Mouse (Mus musculus): ENCODE data around the gene Tiam2. TPM values are rescaled to one million over a fixed set of nuclear protein-coding genes. Genes with fewer than 3 reads are reported as not detected.

The Tiam2 gene
- polyA plus RNA-seq (2015; fragmentation: Nextera tagmentation; extraction: Ambion mirVana): 3.4 and 3.8 TPM in 2 replicates

- Histone ChIP-seq H3K27me3 (replicated peaks) (no peaks in the 10 kb centered on the region; the same call in 1 of the 2 replicates), H3K4me3 (replicated peaks) (peak within 1 kb of the TSS; percentile 57), H3K9me3 (no peaks in the 10 kb centered on the region), H3K9ac (peak within 1 kb of the TSS; percentile 51), H3K36me3 (no peaks in the 10 kb centered on the region), H3K4me1 (replicated peaks) (peaks cover 2% of the 10 kb centered on the region; the same call in 1 of the 2 replicates), H3K27ac (no peak within 1 kb of the TSS), H3K4me2 (replicated peaks) (peak within 1 kb of the TSS; percentile 93)
- peak; percentile 93 for ATAC-seq
- under 1% methylated on average over 50 of the region's 55 CpGs for WGBS
Measured at GRCm38 (mm10) chr17:3326148-3326902, at the start of gene Tiam2. Tiam2 (plus strand) TSS chr17:3326573.

GRCm38 (mm10) chr17:3280321-3280720 lies 46.1 kb upstream of the Tiam2 start:
- H3K4me3 ChIP-seq (replicated peaks): no peak overlapping the region
- no peak overlapping the region for H3K27ac ChIP-seq
- H3K27me3 ChIP-seq (replicated peaks): no peaks in the 10 kb centered on the region
- H3K9me3 ChIP-seq: no peaks in the 10 kb centered on the region
- H3K4me1 ChIP-seq (replicated peaks): peaks cover 7% of the 10 kb centered on the region
- H3K4me2 ChIP-seq (replicated peaks): no peak overlapping the region
- H3K9ac ChIP-seq: no peak overlapping the region
- WGBS: 77% methylated on average over 2 of the region's 2 CpGs
- H3K36me3 ChIP-seq: no peaks in the 10 kb centered on the region
- ATAC-seq: no peak

GRCm38 (mm10) chr17:3281939-3282338 lies 44.4 kb upstream of the Tiam2 start:
- WGBS: 58% methylated on average over 5 of the region's 5 CpGs
- no peak overlapping the region for H3K27ac ChIP-seq
- no peak overlapping the region for H3K4me2 ChIP-seq (replicated peaks)
- no peak overlapping the region for H3K4me3 ChIP-seq (replicated peaks)
- H3K9me3 ChIP-seq: no peaks in the 10 kb centered on the region
- H3K27me3 ChIP-seq (replicated peaks): no peaks in the 10 kb centered on the region
- ATAC-seq: no peak
- no peaks in the 10 kb centered on the region for H3K36me3 ChIP-seq
- H3K4me1 ChIP-seq (replicated peaks): peaks cover 8% of the 10 kb centered on the region
- H3K9ac ChIP-seq: no peak overlapping the region

- Histone ChIP-seq H3K4me1 (replicated peaks) (peaks cover 8% of the 10 kb centered on the region), H3K27ac (no peak overlapping the region; the same call in 1 of the 2 replicates), H3K9me3 (no peaks in the 10 kb centered on the region), H3K36me3 (no peaks in the 10 kb centered on the region), H3K4me2 (replicated peaks) (no peak overlapping the region), H3K27me3 (replicated peaks) (no peaks in the 10 kb centered on the region), H3K9ac (no peak overlapping the region), H3K4me3 (replicated peaks) (no peak overlapping the region)
- no peak for ATAC-seq
- WGBS: 36% methylated on average over 8 of the region's 8 CpGs
Measured at GRCm38 (mm10) chr17:3285030-3285671, 41.2 kb upstream of the Tiam2 start.

GRCm38 (mm10) chr17:3286123-3286825 lies 40.1 kb upstream of the Tiam2 start:
- no peak overlapping the region for H3K4me3 ChIP-seq (replicated peaks)
- no peak overlapping the region for H3K27ac ChIP-seq
- H3K9ac ChIP-seq: no peak overlapping the region
- peak; percentile 69 for ATAC-seq
- no peaks in the 10 kb centered on the region for H3K36me3 ChIP-seq
- peaks cover 8% of the 10 kb centered on the region for H3K4me1 ChIP-seq (replicated peaks)
- no peaks in the 10 kb centered on the region for H3K9me3 ChIP-seq
- H3K27me3 ChIP-seq (replicated peaks): no peaks in the 10 kb centered on the region
- 51% methylated on average over 8 of the region's 8 CpGs for WGBS
- H3K4me2 ChIP-seq (replicated peaks): no peak overlapping the region

- H3K4me2 ChIP-seq (replicated peaks): no peak overlapping the region
- ATAC-seq: peak; percentile 23; the same call in 1 of the 2 replicates
- H3K27me3 ChIP-seq (replicated peaks): no peaks in the 10 kb centered on the region
- H3K9me3 ChIP-seq: no peaks in the 10 kb centered on the region
- no peak overlapping the region for H3K27ac ChIP-seq
- H3K4me1 ChIP-seq (replicated peaks): peaks cover 8% of the 10 kb centered on the region
- no peak overlapping the region for H3K4me3 ChIP-seq (replicated peaks)
- H3K36me3 ChIP-seq: no peaks in the 10 kb centered on the region
- H3K9ac ChIP-seq: no peak overlapping the region
- whole genome bisulfite sequencing: 26% methylated on average over 6 of the region's 6 CpGs
Measured at GRCm38 (mm10) chr17:3288341-3288740, 38.0 kb upstream of the Tiam2 start.

GRCm38 (mm10) chr17:3295097-3295496 lies 31.3 kb upstream of the Tiam2 start:
- Histone ChIP-seq H3K9me3 (no peaks in the 10 kb centered on the region), H3K27ac (peak overlapping the region; percentile 20), H3K4me2 (replicated peaks) (no peak overlapping the region), H3K9ac (no peak overlapping the region), H3K27me3 (replicated peaks) (no peaks in the 10 kb centered on the region), H3K4me3 (replicated peaks) (no peak overlapping the region), H3K36me3 (no peaks in the 10 kb centered on the region), H3K4me1 (replicated peaks) (peaks cover 15% of the 10 kb centered on the region; the same call in 1 of the 2 replicates)
- peak; percentile 83 for ATAC-seq
- 5% methylated on average over 2 of the region's 2 CpGs for WGBS

GRCm38 (mm10) chr17:3299487-3299886 lies 26.9 kb upstream of the Tiam2 start:
- no peak overlapping the region for H3K4me3 ChIP-seq (replicated peaks)
- no peaks in the 10 kb centered on the region for H3K27me3 ChIP-seq (replicated peaks)
- no peaks in the 10 kb centered on the region for H3K36me3 ChIP-seq
- no peaks in the 10 kb centered on the region for H3K9me3 ChIP-seq
- H3K4me1 ChIP-seq (replicated peaks): peaks cover 13% of the 10 kb centered on the region; the same call in 1 of the 2 replicates
- peak; percentile 93 for ATAC-seq
- 0 out of 2 replicates have a peak overlapping the region, but pooled peaks have one; percentile 40 for H3K27ac ChIP-seq
- no peak overlapping the region for H3K4me2 ChIP-seq (replicated peaks)
- WGBS: 43% methylated on average over 6 of the region's 6 CpGs
- H3K9ac ChIP-seq: no peak overlapping the region

GRCm38 (mm10) chr17:3305926-3306325 lies 20.4 kb upstream of the Tiam2 start:
- Histone ChIP-seq H3K4me1 (replicated peaks) (no peaks in the 10 kb centered on the region), H3K27me3 (replicated peaks) (no peaks in the 10 kb centered on the region), H3K4me2 (replicated peaks) (no peak overlapping the region), H3K4me3 (replicated peaks) (no peak overlapping the region), H3K27ac (no peak overlapping the region), H3K9ac (no peak overlapping the region), H3K36me3 (no peaks in the 10 kb centered on the region), H3K9me3 (no peaks in the 10 kb centered on the region)
- no peak for ATAC-seq
- WGBS: 65% methylated on average over 2 of the region's 2 CpGs

- 7% methylated on average over 60 of the region's 60 CpGs for WGBS
Measured at GRCm38 (mm10) chr17:3313711-3314624, 12.4 kb upstream of the Tiam2 start.

GRCm38 (mm10) chr17:3314625-3315020 lies 11.8 kb upstream of the Tiam2 start:
- WGBS: 36% methylated on average over 3 of the region's 3 CpGs
- ATAC-seq: peak; percentile 44
- Histone ChIP-seq H3K4me1 (replicated peaks) (no peaks in the 10 kb centered on the region), H3K4me2 (replicated peaks) (peak overlapping the region; percentile 70), H3K4me3 (replicated peaks) (peak overlapping the region; percentile 41), H3K27me3 (replicated peaks) (no peaks in the 10 kb centered on the region), H3K36me3 (no peaks in the 10 kb centered on the region), H3K9ac (peak overlapping the region; percentile 41; the same call in 1 of the 2 replicates), H3K27ac (no peak overlapping the region), H3K9me3 (no peaks in the 10 kb centered on the region)

More at GRCm38 (mm10) chr17:3313711-3314624, 12.4 kb upstream of the Tiam2 start:
- Histone ChIP-seq H3K9ac (peak overlapping the region; percentile 41; the same call in 1 of the 2 replicates), H3K27ac (peak overlapping the region; percentile 40; the same call in 1 of the 2 replicates), H3K27me3 (replicated peaks) (no peaks in the 10 kb centered on the region), H3K36me3 (no peaks in the 10 kb centered on the region), H3K4me2 (replicated peaks) (peak overlapping the region; percentile 70), H3K4me1 (replicated peaks) (no peaks in the 10 kb centered on the region), H3K9me3 (no peaks in the 10 kb centered on the region), H3K4me3 (replicated peaks) (peak overlapping the region; percentile 41)
- ATAC-seq: peak; percentile 99
